In the genomic region with DNA sequence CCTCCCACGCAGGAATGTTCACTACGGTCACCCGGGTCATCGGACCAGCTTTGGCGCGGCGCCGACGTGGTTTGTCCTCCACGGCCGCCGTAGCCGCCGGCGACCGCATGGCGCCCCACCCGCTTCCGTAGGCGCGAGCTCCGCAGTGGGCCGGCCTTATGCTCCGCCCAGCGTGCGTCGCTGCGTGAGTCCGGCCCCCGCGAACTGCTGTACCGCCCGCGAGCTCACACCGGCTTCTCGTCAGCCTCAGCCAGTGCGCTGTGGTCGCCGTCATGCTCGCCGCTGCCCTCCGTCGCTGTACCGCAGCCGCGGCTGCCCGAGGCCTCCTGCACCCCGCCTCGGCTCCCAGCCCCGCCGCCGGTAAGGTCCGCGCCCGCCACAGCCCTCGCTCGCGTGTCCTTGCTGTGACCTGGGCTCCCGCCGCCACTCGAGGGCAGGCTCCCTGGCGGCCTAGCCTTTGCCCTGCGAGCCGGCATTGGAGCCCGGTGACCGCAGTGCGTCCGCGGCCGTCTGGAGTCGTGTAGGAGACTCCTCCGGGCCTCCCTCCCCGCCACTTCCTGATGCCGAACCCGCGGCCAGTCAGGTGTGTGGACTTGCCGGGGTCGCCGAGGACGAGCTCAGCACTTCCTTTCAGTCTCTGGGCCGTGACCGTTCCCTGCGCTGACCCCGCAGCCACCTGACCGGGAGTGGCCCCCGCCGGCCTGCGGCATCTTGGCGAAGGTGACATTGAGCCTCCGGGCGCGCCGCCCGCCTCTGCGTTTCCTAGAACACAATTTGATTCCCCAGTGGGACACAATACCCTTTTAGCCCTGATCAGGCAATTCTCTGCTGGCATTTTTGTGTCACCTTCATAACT, we compare ENCODE assay signal across 8 mouse cellular contexts. TPM values are rescaled to one million over a fixed set of nuclear protein-coding genes. Genes with fewer than 3 reads are reported as not detected.
DNase-seq lines count a peak whose midpoint lies in the region; ATAC-seq and TF ChIP-seq lines count a peak whose summit lies in the region.

A gene (plus strand): TSS at position 219 of the 856 bp plus-strand sequence.

- peak; percentile 91 for TF ChIP-seq POLR2A in cortical plate, adult 2 months (IDR thresholded peaks at IDR 0.05; ENCODE audit: extremely low read depth, insufficient read depth, low read length)

- peak; percentile 86 to 94 for DNase-seq in gastrocnemius, adult 8-10 months (ENCODE audit: low spot score in 2 of 2)
- DNase-seq in induced T-regulatory cell, adult 2 months (ENCODE audit: low read depth) = peak; percentile 94
- peak; percentile 78 to 94 for DNase-seq in left cerebral cortex, adult 9 months (ENCODE audit: low spot score in 2 of 2)
- DNase-seq in right cerebral cortex, postnatal 14 days = peak; percentile 96
- DNase-seq in urinary bladder, postnatal 36 days (ENCODE audit: low spot score in 2 of 2) = peak; percentile 88 to 94

- peak within 1 kb of the TSS; percentile 99 for H3K27ac ChIP-seq in cortical plate, adult 2 months (ENCODE audit: insufficient read depth, low read length)

- peak; percentile 88 for ATAC-seq in activated CD4-positive, CD25-positive, alpha-beta regulatory T cell, adult 4 months
- ATAC-seq in megakaryocyte progenitor cell, adult 5-6 weeks (replicated peaks; ENCODE audit: poor library complexity) = peak; percentile 89

- peak within 1 kb of the TSS; percentile 85 for H3K4me3 ChIP-seq in cortical plate, adult 2 months (ENCODE audit: insufficient read depth, low read length)

- TF ChIP-seq CTCF in cortical plate, adult 2 months (IDR thresholded peaks at IDR 0.05; ENCODE audit: extremely low read depth, insufficient read depth, low read length) = no peak

- peaks cover 5% of the 10 kb centered on the region; the same call in 1 of the 2 replicates for H3K4me1 ChIP-seq in cortical plate, adult 2 months (ENCODE audit: control insufficient read depth, insufficient read depth, low read length)

RNA-seq across cellular contexts. Expression of the gene that starts here (rescaled TPM):
- 100 to 1,000 TPM; 315 to 368 TPM for polyA plus RNA-seq in activated CD4-positive, CD25-positive, alpha-beta regulatory T cell, adult 4 months (2017; shearing (Covaris generic))
- 384 and 401 TPM in 2 replicates for polyA plus RNA-seq in cortical plate, adult 2 months (2012; rRNA removed)
- 1,000 to 10,000 TPM; 1,141 to 1,247 (median 1,173) TPM for total RNA-seq in gastrocnemius, adult 8-10 months (2022)
- 617 and 644 TPM in 2 replicates for total RNA-seq in megakaryocyte progenitor cell, adult 5-6 weeks (2015)
- total RNA-seq in megakaryocyte progenitor cell, adult 5-6 weeks (2017) = 85.1 and 114 TPM in 2 replicates

Comparison
In these comparisons a context has a peak if more than half of its experiments do, and no peak if none do; other contexts are left out.
1. Peak in every context shown above with its lines: DNase-seq, ATAC-seq, H3K4me3 ChIP-seq and H3K27ac ChIP-seq.